Mouse (Mus musculus) stomach, embryonic 14.5 days (tissue): ENCODE measurements around the gene Vash1. TPM values are rescaled to one million over a fixed set of nuclear protein-coding genes. Genes with fewer than 3 reads are reported as not detected.

Experiments
- ATAC-seq: fragments of 200-750 bp; cut with Nextera tagmentation; 2 replicates; pipeline ENCODE4 v1.8.0; 2017; ENCODE audit warnings: low read depth, moderate TSS enrichment; ENCODE audit not compliant: insufficient number of reproducible peaks, insufficient read depth, low FRiP score
- H3K27ac ChIP-seq: fragments of 300-500 bp; sonication (generic); 2 replicates; pipeline ENCODE4 v1.5.1; 2014; ENCODE audit warnings: mild to moderate bottlenecking, low read length, moderate library complexity, mixed read lengths
- H3K27me3 ChIP-seq: fragments of 300-500 bp; sonication (generic); 2 replicates; pipeline ENCODE4 v1.6.1; 2014; ENCODE audit warnings: low read length, control low read depth, mixed read lengths; ENCODE audit not compliant: control insufficient read depth, insufficient read depth
- H3K36me3 ChIP-seq: fragments of 300-500 bp; sonication (generic); 2 replicates; pipeline ENCODE4 v1.6.1; 2014; ENCODE audit warnings: mild to moderate bottlenecking, control low read depth, low read length, moderate library complexity, mixed read lengths; ENCODE audit not compliant: control insufficient read depth, insufficient read depth
- H3K4me1 ChIP-seq: fragments of 300-500 bp; sonication (generic); 2 replicates; pipeline ENCODE4 v1.6.1; 2014; ENCODE audit warnings: low read length, control low read depth, mixed read lengths; ENCODE audit not compliant: control insufficient read depth, insufficient read depth
- H3K4me2 ChIP-seq: fragments of 300-500 bp; sonication (generic); replicated peaks from 2 replicates; pipeline ENCODE4 v1.6.1; 2014; ENCODE audit warnings: low read depth, low read length, control low read depth
- H3K4me3 ChIP-seq: fragments of 300-500 bp; sonication (generic); 2 replicates; pipeline ENCODE4 v1.5.1; 2014; ENCODE audit warnings: low read depth, low read length, control low read depth
- H3K9ac ChIP-seq: fragments of 300-500 bp; sonication (generic); replicated peaks from 2 replicates; pipeline ENCODE4 v1.6.1; 2014; ENCODE audit warnings: low read depth, mild to moderate bottlenecking, control low read depth, low read length, moderate library complexity, mixed read lengths
- H3K9me3 ChIP-seq: fragments of 300-500 bp; sonication (generic); 2 replicates; pipeline ENCODE4 v1.6.1; 2016; ENCODE audit warnings: low read depth, low read length, control low read depth; ENCODE audit not compliant: control insufficient read depth
- WGBS: fragments of 180-500 bp; shearing (Covaris S2); extraction: QIAGEN DNeasy Blood & Tissue Kit; methylation state at CpG from one replicate; pipeline ENCODE4 v1.1.7; 2014; 5-methylcytosine and 5-hydroxymethylcytosine counted together
- polyA plus RNA-seq: library from polyadenylated mRNA; unstranded; fragments of >200 nt; fragmentation: Nextera tagmentation; extraction: Ambion mirVana; gene quantifications from 2 replicates; pipeline ENCODE4 v1.2.1, GENCODE M21; 2014

Vash1 gene
- polyA plus RNA-seq, 1 experiment from 2014 or later = 12.2 TPM

GRCm38 (mm10) chr12:86648489-86648888 lies 30.0 kb upstream of the Vash1 start:
- WGBS = 65% methylated on average over 3 of the region's 3 CpGs
- Histone ChIP-seq H3K27ac (no peak overlapping the region), H3K4me3 (no peak overlapping the region), H3K9me3 (no peaks in the 10 kb centered on the region), H3K4me2 (no peak overlapping the region), H3K27me3 (no peaks in the 10 kb centered on the region), H3K36me3 (no peaks in the 10 kb centered on the region), H3K4me1 (no peaks in the 10 kb centered on the region), H3K9ac (no peak overlapping the region)
- ATAC-seq = no peak

GRCm38 (mm10) chr12:86651301-86651860 lies 27.1 kb upstream of the Vash1 start:
- H3K27me3 ChIP-seq = no peaks in the 10 kb centered on the region
- no peaks in the 10 kb centered on the region for H3K4me1 ChIP-seq
- H3K9me3 ChIP-seq = no peaks in the 10 kb centered on the region
- H3K36me3 ChIP-seq = no peaks in the 10 kb centered on the region
- H3K9ac ChIP-seq = no peak overlapping the region
- H3K27ac ChIP-seq = no peak overlapping the region
- no peak for ATAC-seq
- H3K4me2 ChIP-seq = no peak overlapping the region
- H3K4me3 ChIP-seq = no peak overlapping the region
- WGBS = 87% methylated on average over 8 of the region's 8 CpGs

- H3K36me3 ChIP-seq = no peaks in the 10 kb centered on the region
- H3K4me3 ChIP-seq = no peak overlapping the region
- peak; percentile 69; the same call in 1 of the 2 replicates for ATAC-seq
- no peak overlapping the region for H3K4me2 ChIP-seq
- no peaks in the 10 kb centered on the region for H3K4me1 ChIP-seq
- H3K27ac ChIP-seq = peak overlapping the region; percentile 29; the same call in 1 of the 2 replicates
- no peaks in the 10 kb centered on the region for H3K9me3 ChIP-seq
- H3K27me3 ChIP-seq = no peaks in the 10 kb centered on the region
- whole genome bisulfite sequencing = 40% methylated on average over 4 of the region's 4 CpGs
- no peak overlapping the region for H3K9ac ChIP-seq
Measured at GRCm38 (mm10) chr12:86652570-86653041, 25.9 kb upstream of the Vash1 start.

GRCm38 (mm10) chr12:86659447-86659968 lies 19.0 kb upstream of the Vash1 start:
- no peak for ATAC-seq

GRCm38 (mm10) chr12:86660466-86660865 lies 18.0 kb upstream of the Vash1 start:
- H3K4me3 ChIP-seq = no peak overlapping the region
- H3K36me3 ChIP-seq = no peaks in the 10 kb centered on the region
- H3K4me1 ChIP-seq = no peaks in the 10 kb centered on the region
- no peak for ATAC-seq
- 84% methylated on average over 2 of the region's 2 CpGs for WGBS
- no peak overlapping the region for H3K27ac ChIP-seq
- no peak overlapping the region for H3K9ac ChIP-seq
- no peaks in the 10 kb centered on the region for H3K9me3 ChIP-seq
- no peaks in the 10 kb centered on the region for H3K27me3 ChIP-seq
- H3K4me2 ChIP-seq = no peak overlapping the region

More at GRCm38 (mm10) chr12:86659447-86659968, 19.0 kb upstream of the Vash1 start:
- Histone ChIP-seq H3K27ac (0 out of 2 replicates have a peak overlapping the region, but pooled peaks have one; percentile 16), H3K27me3 (no peaks in the 10 kb centered on the region), H3K9me3 (no peaks in the 10 kb centered on the region), H3K4me1 (no peaks in the 10 kb centered on the region), H3K4me3 (no peak overlapping the region), H3K9ac (no peak overlapping the region), H3K4me2 (no peak overlapping the region), H3K36me3 (no peaks in the 10 kb centered on the region)
- WGBS = 31% methylated on average over 6 of the region's 6 CpGs

GRCm38 (mm10) chr12:86665656-86666055 lies 12.8 kb upstream of the Vash1 start:
- H3K9ac ChIP-seq = no peak overlapping the region
- H3K27me3 ChIP-seq = no peaks in the 10 kb centered on the region
- no peak overlapping the region for H3K27ac ChIP-seq
- no peak overlapping the region for H3K4me2 ChIP-seq
- no peak overlapping the region for H3K4me3 ChIP-seq
- no peaks in the 10 kb centered on the region for H3K4me1 ChIP-seq
- no peaks in the 10 kb centered on the region for H3K9me3 ChIP-seq
- H3K36me3 ChIP-seq = no peaks in the 10 kb centered on the region
- WGBS = 53% methylated on average over 3 of the region's 3 CpGs
- no peak for ATAC-seq

GRCm38 (mm10) chr12:86668404-86668803 lies 10.1 kb upstream of the Vash1 start:
- Histone ChIP-seq H3K4me1 (no peaks in the 10 kb centered on the region), H3K9me3 (no peaks in the 10 kb centered on the region), H3K36me3 (no peaks in the 10 kb centered on the region), H3K4me2 (no peak overlapping the region), H3K27ac (no peak overlapping the region), H3K4me3 (no peak overlapping the region), H3K9ac (no peak overlapping the region), H3K27me3 (no peaks in the 10 kb centered on the region)
- WGBS = 93% methylated on average over 2 of the region's 2 CpGs
- no peak for ATAC-seq

- Histone ChIP-seq H3K4me1 (no peaks in the 10 kb centered on the region), H3K4me3 (no peak overlapping the region), H3K27me3 (no peaks in the 10 kb centered on the region), H3K9ac (no peak overlapping the region), H3K27ac (no peak overlapping the region), H3K36me3 (no peaks in the 10 kb centered on the region), H3K9me3 (peaks cover 3% of the 10 kb centered on the region; the same call in 1 of the 2 replicates), H3K4me2 (no peak overlapping the region)
- WGBS = 78% methylated on average over 4 of the region's 4 CpGs
- no peak for ATAC-seq
Measured at GRCm38 (mm10) chr12:86672105-86672504, 6.4 kb upstream of the Vash1 start.

GRCm38 (mm10) chr12:86672507-86672906 lies 6.0 kb upstream of the Vash1 start:
- Histone ChIP-seq H3K9me3 (peaks cover 3% of the 10 kb centered on the region; the same call in 1 of the 2 replicates), H3K4me2 (no peak overlapping the region), H3K9ac (no peak overlapping the region), H3K4me1 (no peaks in the 10 kb centered on the region), H3K36me3 (no peaks in the 10 kb centered on the region), H3K27me3 (no peaks in the 10 kb centered on the region), H3K4me3 (no peak overlapping the region), H3K27ac (no peak overlapping the region)
- 76% methylated on average over 5 of the region's 5 CpGs for WGBS
- no peak for ATAC-seq
